Comparison of ENCODE assay signal across 8 mouse cellular contexts in genomic region chr4:140108871-140109625, GRCm38 (mm10).
A peak's percentile ranks its signal among the peaks of the same experiment; 100 is the strongest.
DNase-seq lines count a peak whose midpoint lies in the region; ATAC-seq and TF ChIP-seq lines count a peak whose summit lies in the region.

No protein-coding gene starts in this region.

- no peak overlapping the region for H3K9ac ChIP-seq in heart, postnatal 0 days (replicated peaks; ENCODE audit: low read depth, low read length)
- peak overlapping the region; percentile 28 for H3K9ac ChIP-seq in forebrain, postnatal 0 days
- H3K9ac ChIP-seq in midbrain, embryonic 15.5 days = no peak overlapping the region

- ATAC-seq in heart, postnatal 0 days (ENCODE audit: insufficient read depth, low read depth) = no peak
- ATAC-seq in forebrain, postnatal 0 days = peak; percentile 60
- peak; percentile 54 for ATAC-seq in midbrain, embryonic 15.5 days (replicated peaks)
- ATAC-seq in erythroid progenitor cell, adult 5-6 weeks (replicated peaks; ENCODE audit: low FRiP score, poor library complexity, severe bottlenecking) = no peak
- no peak for ATAC-seq in monocyte, adult 5-6 weeks (replicated peaks; ENCODE audit: insufficient number of reproducible peaks, low FRiP score, low TSS enrichment, poor library complexity, severe bottlenecking)

- H3K27me3 ChIP-seq in heart, postnatal 0 days (ENCODE audit: control insufficient read depth, insufficient read depth, low read length) = peaks cover 35% of the 10 kb centered on the region
- H3K27me3 ChIP-seq in forebrain, postnatal 0 days (ENCODE audit: insufficient read depth, low read length) = no peaks in the 10 kb centered on the region; the same call in 1 of the 2 replicates
- H3K27me3 ChIP-seq in midbrain, embryonic 15.5 days (replicated peaks) = peaks cover 5% of the 10 kb centered on the region; the same call in 1 of the 2 replicates

- no peak for TF ChIP-seq EP300 in heart, postnatal 0 days (IDR thresholded peaks at IDR 0.05; ENCODE audit: low read depth)

- no peak overlapping the region for H3K27ac ChIP-seq in heart, postnatal 0 days (ENCODE audit: low read depth)
- H3K27ac ChIP-seq in forebrain, postnatal 0 days (ENCODE audit: low read depth, low read length) = no peak overlapping the region; the same call in 1 of the 2 replicates
- peak overlapping the region; percentile 68 for H3K27ac ChIP-seq in midbrain, embryonic 15.5 days

- no peaks in the 10 kb centered on the region for H3K36me3 ChIP-seq in heart, postnatal 0 days (replicated peaks; ENCODE audit: control insufficient read depth, insufficient read depth, low read length)
- H3K36me3 ChIP-seq in forebrain, postnatal 0 days (ENCODE audit: insufficient read depth) = no peaks in the 10 kb centered on the region
- H3K36me3 ChIP-seq in midbrain, embryonic 15.5 days (replicated peaks) = no peaks in the 10 kb centered on the region

- no peaks in the 10 kb centered on the region for H3K9me3 ChIP-seq in heart, postnatal 0 days (replicated peaks; ENCODE audit: control insufficient read depth, low read length)
- no peaks in the 10 kb centered on the region for H3K9me3 ChIP-seq in forebrain, postnatal 0 days (ENCODE audit: low read length)
- no peaks in the 10 kb centered on the region for H3K9me3 ChIP-seq in midbrain, embryonic 15.5 days

- peak overlapping the region; percentile 36 for H3K4me2 ChIP-seq in heart, postnatal 0 days (ENCODE audit: low read depth, low read length)
- peak overlapping the region; percentile 36 for H3K4me2 ChIP-seq in forebrain, postnatal 0 days (ENCODE audit: low read depth)
- peak overlapping the region; percentile 43 for H3K4me2 ChIP-seq in midbrain, embryonic 15.5 days

- H3K4me3 ChIP-seq in heart, postnatal 0 days (ENCODE audit: low read depth, low read length) = peak overlapping the region; percentile 20
- H3K4me3 ChIP-seq in forebrain, postnatal 0 days (ENCODE audit: low read depth, low read length) = peak overlapping the region; percentile 1; the same call in 1 of the 2 replicates
- peak overlapping the region; percentile 10; the same call in 1 of the 2 replicates for H3K4me3 ChIP-seq in midbrain, embryonic 15.5 days

- no peak for TF ChIP-seq CTCF in heart, postnatal 0 days (IDR thresholded peaks at IDR 0.05; ENCODE audit: low read depth)
- TF ChIP-seq CTCF in forebrain, postnatal 0 days (IDR thresholded peaks at IDR 0.05; ENCODE audit: low read depth) = no peak

- H3K4me1 ChIP-seq in heart, postnatal 0 days (ENCODE audit: control insufficient read depth, insufficient read depth) = no peaks in the 10 kb centered on the region
- H3K4me1 ChIP-seq in forebrain, postnatal 0 days (ENCODE audit: insufficient read depth) = peaks cover 15% of the 10 kb centered on the region; the same call in 1 of the 2 replicates
- peaks cover 35% of the 10 kb centered on the region for H3K4me1 ChIP-seq in midbrain, embryonic 15.5 days

- no peak for DNase-seq in heart, postnatal 0 days (ENCODE audit: low spot score)
- DNase-seq in heart, adult 18-20 months = no peak
- DNase-seq in cerebellum, adult 9-10 months = peak; percentile 65
- no peak for DNase-seq in forebrain, postnatal 0 days
- no peak for DNase-seq in spleen, adult 12 weeks (ENCODE audit: low spot score)

- WGBS in heart, postnatal 0 days = 2% methylated on average over 32 of the region's 32 CpGs
- WGBS in forebrain, postnatal 0 days = 7% methylated on average over 32 of the region's 32 CpGs
- WGBS in midbrain, embryonic 15.5 days = 2% methylated on average over 32 of the region's 32 CpGs

Comparison
In these comparisons a context has a peak if more than half of its experiments do, and no peak if none do; other contexts are left out.
1. ATAC-seq: peak in forebrain, postnatal 0 days (single experiment) and midbrain, embryonic 15.5 days (single experiment); none in heart, postnatal 0 days (single experiment), erythroid progenitor cell, adult 5-6 weeks (single experiment) and monocyte, adult 5-6 weeks (single experiment).
2. Peak in every context shown above with its lines, with median percentiles within 50 percentile points of each other: H3K4me2 ChIP-seq and H3K4me3 ChIP-seq.